Mouse (Mus musculus) c-Kit-positive CD71-positive TER-119-positive erythroid progenitor cells, embryonic 14.5 days (primary cell): ENCODE data around the gene Rhoq.
A peak's percentile ranks its signal among the peaks of the same experiment; 100 is the strongest.

Experiments used
- DNase-seq: peaks from one replicate; pipeline ENCODE4 v3.0.0-alpha.2; 2013; ENCODE audit warnings: low spot score

The Rhoq gene

GRCm38 (mm10) chr17:86997323-86997722, 34.4 kb downstream of the Rhoq start:
- no peak for DNase-seq

GRCm38 (mm10) chr17:87008950-87009349, 46.1 kb downstream of the Rhoq start:
- no peak for DNase-seq

GRCm38 (mm10) chr17:87011301-87012019, 48.6 kb downstream of the Rhoq start:
- no peak for DNase-seq

DNA sequence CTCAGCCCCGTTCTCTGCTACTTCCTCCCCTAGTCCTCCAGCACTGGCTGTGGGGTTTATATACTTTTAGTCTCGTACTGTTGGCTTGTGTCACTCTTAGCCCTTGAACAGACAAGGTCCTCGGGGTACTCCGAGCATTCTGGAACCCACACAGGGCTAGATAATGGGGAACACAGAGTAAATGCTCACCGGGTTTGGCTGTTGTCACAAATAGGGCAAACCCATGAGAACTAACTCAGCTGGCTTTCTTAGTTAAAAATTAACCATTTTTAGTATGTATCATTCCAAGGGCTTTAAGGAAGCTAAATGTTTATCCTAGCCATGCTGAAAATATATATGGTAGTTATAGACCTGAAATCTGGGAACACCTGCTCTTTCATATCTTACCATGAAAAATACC, 56.8 kb downstream of the Rhoq start:
- DNase-seq = no peak

DNA sequence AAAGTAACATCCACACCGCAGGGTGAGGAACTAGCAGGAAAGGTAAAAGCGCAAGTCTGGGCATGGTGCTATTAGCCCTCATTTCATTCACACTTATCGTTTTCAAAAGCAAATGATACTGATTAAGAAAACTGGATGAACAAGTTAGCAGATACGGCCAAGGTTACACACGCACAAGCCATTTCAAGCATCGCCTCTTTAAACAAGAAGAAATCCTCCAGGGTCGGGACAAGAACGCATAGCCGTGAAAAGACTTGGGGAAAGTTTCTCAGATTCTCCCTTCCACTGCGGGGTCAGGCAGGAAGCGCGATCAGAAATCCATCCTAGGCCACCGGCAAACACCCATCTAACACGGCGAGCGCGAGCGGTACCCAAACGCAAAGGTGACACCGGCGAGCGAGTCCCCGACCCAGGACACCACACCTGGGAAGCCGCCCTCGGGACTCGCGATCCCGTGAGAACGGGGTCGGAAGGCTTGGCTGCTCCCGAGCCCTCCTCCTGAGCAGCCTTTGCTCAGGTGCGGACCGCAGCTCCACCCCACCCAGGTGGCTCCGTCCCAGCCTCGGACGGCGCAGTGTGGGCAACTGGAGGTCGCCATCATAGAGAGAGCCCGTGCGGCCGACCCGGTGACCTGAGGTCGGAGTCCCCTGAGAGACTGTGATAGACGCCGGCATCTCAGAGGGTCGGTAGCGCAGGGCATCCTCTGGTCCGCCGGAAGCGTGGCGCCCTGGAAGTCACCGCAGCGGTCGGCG, 61.8 kb downstream of the Rhoq start:
- peak; percentile 14 for DNase-seq

DNA sequence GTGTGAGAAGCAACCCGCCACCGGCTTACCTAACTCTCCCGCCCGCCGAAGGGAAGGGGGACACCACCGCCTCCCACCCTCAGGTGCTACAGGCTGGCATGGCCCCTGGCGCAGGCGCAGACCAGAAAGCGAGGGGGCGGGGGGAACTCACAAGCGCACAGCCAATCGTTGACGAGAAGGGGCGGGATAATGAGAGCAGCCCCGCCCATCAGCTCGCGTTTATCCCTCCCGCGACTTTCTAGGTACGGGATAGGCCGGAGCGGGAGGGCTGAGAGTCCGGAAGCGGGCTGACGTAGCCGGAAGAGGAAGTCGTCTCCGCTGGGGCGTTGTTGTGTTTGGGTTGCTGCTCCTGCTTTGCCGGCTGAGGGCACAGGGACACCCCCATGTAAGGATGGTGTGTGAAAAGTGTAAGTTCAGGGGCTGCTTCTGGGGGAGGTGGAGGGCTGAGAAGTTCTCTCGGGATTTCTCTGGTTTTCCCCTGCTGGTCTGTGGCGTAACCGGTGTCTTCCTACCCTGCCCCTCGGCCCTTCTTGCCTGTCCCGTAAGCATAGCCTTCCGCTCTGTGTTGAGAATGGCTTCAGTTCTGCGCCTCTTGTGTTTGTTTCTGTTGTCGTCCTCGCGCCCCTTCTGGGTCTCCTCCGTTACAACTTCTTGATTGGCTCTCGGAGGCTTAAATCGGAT, 62.5 kb downstream of the Rhoq start, which contains the start of the genes Pigf and Cript:
Pigf (minus strand) TSS at position 138 of the 681 bp plus-strand sequence.
Cript (plus strand) TSS at position 282 of the 681 bp plus-strand sequence.
- DNase-seq = peak; percentile 98

- DNase-seq = peak; percentile 30
Measured at GRCm38 (mm10) chr17:87036141-87037073, 73.5 kb downstream of the Rhoq start.

DNA sequence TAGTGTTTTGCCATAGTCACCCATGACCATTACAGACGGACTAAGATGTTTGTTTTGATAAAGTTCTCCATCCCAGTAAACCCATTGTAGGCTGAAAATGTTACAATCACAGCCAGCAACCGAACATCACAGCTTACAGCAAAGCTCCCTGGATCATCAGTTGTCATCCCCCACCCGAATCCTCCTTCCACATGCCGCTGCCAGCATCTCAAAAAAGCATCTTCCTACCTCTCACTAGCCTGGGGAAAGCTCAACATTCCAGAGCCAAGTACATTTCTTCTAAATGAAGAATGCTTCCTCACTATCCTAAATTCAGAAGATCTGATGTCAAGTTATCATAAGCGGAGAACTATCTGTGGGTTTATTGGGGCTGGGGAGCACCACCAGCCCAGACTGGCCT, 75.6 kb downstream of the Rhoq start:
- no peak for DNase-seq

DNA sequence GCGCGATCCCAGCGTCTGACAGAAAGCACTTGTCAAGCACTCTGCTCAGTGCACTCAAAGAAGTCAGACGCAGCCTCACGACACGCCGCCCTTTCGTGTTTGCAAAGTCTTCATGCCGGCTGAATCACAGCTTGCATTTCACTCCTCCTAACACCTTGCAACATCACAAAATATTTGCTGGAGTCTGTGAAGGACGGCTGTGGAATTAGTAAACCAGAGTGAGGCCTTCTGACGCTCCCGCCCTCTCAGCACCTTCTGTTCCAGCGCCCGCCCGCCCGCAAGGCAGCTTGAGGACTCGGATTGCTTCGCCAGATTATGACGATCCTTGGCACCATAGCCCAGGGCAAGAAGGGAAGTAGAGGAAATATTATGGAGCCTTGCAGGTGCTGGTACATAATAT, 78.9 kb downstream of the Rhoq start:
- DNase-seq = no peak

DNA sequence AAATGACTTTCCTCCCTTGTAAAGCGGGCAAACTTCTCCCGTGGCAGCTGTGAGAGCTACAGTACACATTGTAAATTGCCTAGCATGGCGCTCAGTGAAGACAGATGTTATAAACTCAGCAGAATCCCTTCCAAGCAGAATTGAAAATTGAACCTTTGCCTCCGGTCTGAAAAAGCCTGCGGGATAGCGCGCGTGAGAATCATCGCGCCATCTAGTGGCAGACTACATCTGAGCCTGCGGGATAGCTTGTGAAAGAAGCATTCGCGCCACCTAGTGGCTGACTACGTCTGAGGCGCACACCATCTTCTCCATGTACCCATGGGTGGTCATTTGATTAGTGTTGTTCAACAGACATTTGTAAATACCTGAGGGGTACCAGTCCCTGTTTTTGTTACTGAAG, 81.5 kb downstream of the Rhoq start:
- DNase-seq = peak; percentile 86

DNA sequence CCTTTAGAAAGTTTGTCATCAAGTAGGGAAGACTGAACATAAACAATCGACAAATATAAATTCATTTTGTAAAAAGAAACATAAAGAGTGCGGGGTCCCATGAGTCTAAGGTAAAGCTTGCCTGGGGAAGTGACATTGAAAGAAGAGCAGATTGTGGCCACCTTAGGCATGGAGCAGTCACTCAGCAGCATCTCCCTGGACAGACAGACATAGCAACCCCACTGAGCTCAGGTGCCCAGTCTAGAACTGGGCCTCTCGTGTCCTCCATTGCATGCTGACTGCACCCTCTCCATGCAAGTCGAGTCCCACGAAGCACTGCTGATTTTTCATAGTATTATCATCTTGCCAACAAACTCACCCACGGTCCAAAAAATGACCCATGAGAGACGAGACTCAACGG, 81.9 kb downstream of the Rhoq start:
- no peak for DNase-seq
